Comparison of ENCODE assay signal across 25 mouse cellular contexts in genomic region chr19:3260016-3260415, GRCm38 (mm10). TPM values are rescaled to one million over a fixed set of nuclear protein-coding genes. Genes with fewer than 3 reads are reported as not detected.
A peak's percentile ranks its signal among the peaks of the same experiment; 100 is the strongest.
DNase-seq lines count a peak whose midpoint lies in the region; ATAC-seq lines count a peak whose summit lies in the region.
"Had no signal": no experiment of that assay in that cellular context is flagged by ENCODE, and none has a peak within 500 bp of the region (broad histone marks: within the 10 kb centered on the region; RNA-seq: fewer than 3 reads in every experiment).

No protein-coding gene starts in this region.

- H3K9ac ChIP-seq in neural tube, embryonic 15.5 days (replicated peaks): no peak overlapping the region
- H3K9ac ChIP-seq in limb, embryonic 11.5 days (ENCODE audit: low read length): no peak overlapping the region
- H3K9ac ChIP-seq: forebrain, embryonic 13.5 days; heart, embryonic 13.5 days; liver, embryonic 15.5 days; midbrain, embryonic 13.5 days had no signal

- no peak overlapping the region for H3K4me3 ChIP-seq in neural tube, embryonic 15.5 days (replicated peaks)
- H3K4me3 ChIP-seq in limb, embryonic 11.5 days (ENCODE audit: low read depth, low read length): no peak overlapping the region
- H3K4me3 ChIP-seq: erythroblast, embryonic 14.5 days; forebrain, embryonic 13.5 days; heart, embryonic 13.5 days; hindbrain, embryonic 10.5 days; left cerebral cortex, adult 2 months; liver, embryonic 15.5 days; megakaryocyte, embryonic 14.5 days; midbrain, embryonic 13.5 days had no signal

- DNase-seq in gastrocnemius, postnatal 25 days: peak; percentile 4
- DNase-seq in gastrocnemius, adult 18-20 months (ENCODE audit: low spot score): no peak
- DNase-seq in layer of hippocampus, postnatal 10 days (ENCODE audit: low spot score in 2 of 2): peak; percentile 2 to 11
- no peak for DNase-seq in layer of hippocampus, adult 9-10 months (ENCODE audit: low spot score)
- DNase-seq in neural tube, embryonic 10.5 days (ENCODE audit: extremely low spot score, low spot score): peak; percentile 9
- peak; percentile 17 for DNase-seq in limb, embryonic 11.5 days (ENCODE audit: low spot score)
- DNase-seq: adrenal gland, adult 2 months; adrenal gland, postnatal 36 days; cerebellum, adult 18-20 months; cerebellum, postnatal 14 days; gastrocnemius, postnatal 14 days; heart, postnatal 10 days; kidney, adult 8-10 months; kidney, postnatal 10 days had no signal

- 97% methylated on average over 8 of the region's 8 CpGs for WGBS in neural tube, embryonic 15.5 days
- 97% methylated on average over 8 of the region's 8 CpGs for WGBS in limb, embryonic 11.5 days

- no peak overlapping the region for H3K4me2 ChIP-seq in neural tube, embryonic 15.5 days
- no peak overlapping the region for H3K4me2 ChIP-seq in limb, embryonic 11.5 days (ENCODE audit: low read depth, severe bottlenecking)
- H3K4me2 ChIP-seq: forebrain, embryonic 13.5 days; heart, embryonic 13.5 days; liver, embryonic 15.5 days; midbrain, embryonic 13.5 days had no signal

- peaks cover 47% of the 10 kb centered on the region for H3K36me3 ChIP-seq in neural tube, embryonic 15.5 days
- peaks cover 20% of the 10 kb centered on the region; the same call in 1 of the 2 replicates for H3K36me3 ChIP-seq in limb, embryonic 11.5 days (ENCODE audit: control insufficient read depth, insufficient read depth, low read length)

- no peaks in the 10 kb centered on the region for H3K27me3 ChIP-seq in neural tube, embryonic 15.5 days (replicated peaks)
- H3K27me3 ChIP-seq in limb, embryonic 11.5 days (ENCODE audit: control insufficient read depth, insufficient read depth, low read length): no peaks in the 10 kb centered on the region
- H3K27me3 ChIP-seq: forebrain, embryonic 13.5 days; heart, embryonic 13.5 days; liver, embryonic 15.5 days; megakaryocyte, embryonic 14.5 days; midbrain, embryonic 13.5 days had no signal

- ATAC-seq in neural tube, embryonic 15.5 days (ENCODE audit: low FRiP score): no peak
- ATAC-seq in limb, embryonic 11.5 days (ENCODE audit: insufficient number of reproducible peaks, low FRiP score, low TSS enrichment, low read depth): no peak
- ATAC-seq: activated CD4-positive, CD25-positive, alpha-beta regulatory T cell, adult 4 months; forebrain, embryonic 13.5 days; hindbrain, embryonic 16.5 days; midbrain, embryonic 13.5 days had no signal

- H3K4me1 ChIP-seq in neural tube, embryonic 15.5 days: no peaks in the 10 kb centered on the region
- H3K4me1 ChIP-seq in limb, embryonic 11.5 days (ENCODE audit: control insufficient read depth, insufficient read depth, low read length): no peaks in the 10 kb centered on the region
- H3K4me1 ChIP-seq: forebrain, embryonic 13.5 days; heart, embryonic 13.5 days; hindbrain, embryonic 10.5 days; liver, embryonic 15.5 days; megakaryocyte, embryonic 14.5 days; midbrain, embryonic 13.5 days had no signal

- no peaks in the 10 kb centered on the region for H3K9me3 ChIP-seq in neural tube, embryonic 15.5 days (replicated peaks)
- H3K9me3 ChIP-seq in limb, embryonic 11.5 days (ENCODE audit: control insufficient read depth, low read length): no peaks in the 10 kb centered on the region
- H3K9me3 ChIP-seq: forebrain, embryonic 13.5 days; heart, embryonic 13.5 days; liver, embryonic 15.5 days; megakaryocyte, embryonic 14.5 days; midbrain, embryonic 13.5 days had no signal

- no peak overlapping the region for H3K27ac ChIP-seq in neural tube, embryonic 15.5 days (replicated peaks)
- H3K27ac ChIP-seq in limb, embryonic 11.5 days (replicated peaks; ENCODE audit: low read depth, low read length): no peak overlapping the region
- H3K27ac ChIP-seq: forebrain, embryonic 13.5 days; heart, embryonic 13.5 days; hindbrain, embryonic 10.5 days; left cerebral cortex, adult 2 months; liver, embryonic 15.5 days; midbrain, embryonic 13.5 days had no signal

RNA-seq across cellular contexts. Expression of gene Mrpl21, which starts 22.7 kb away (rescaled TPM):
- 10 to 100 TPM; 57.9 to 63.2 TPM for total RNA-seq in gastrocnemius, postnatal 25 days (2021)
- total RNA-seq in gastrocnemius, adult 18-20 months (2021): 10 to 100 TPM; 57.3 to 65.9 TPM
- 10 to 100 TPM; 55.1 to 55.7 TPM for total RNA-seq in layer of hippocampus, postnatal 10 days (2021)
- polyA plus RNA-seq in neural tube, embryonic 15.5 days (2015; fragmentation: Nextera tagmentation; extraction: Ambion mirVana): 103 and 105 TPM in 2 replicates
- polyA plus RNA-seq in limb, embryonic 11.5 days (2014; fragmentation: Nextera tagmentation; extraction: Ambion mirVana): 155 TPM in 2 replicates

RNA-seq across cellular contexts. Expression of gene Ighmbp2, which starts 22.8 kb away (rescaled TPM):
- total RNA-seq in gastrocnemius, postnatal 25 days (2021): 1 to 10 TPM; 3.0 to 3.1 TPM
- 1 to 10 TPM; 4.1 to 4.5 TPM for total RNA-seq in gastrocnemius, adult 18-20 months (2021)
- total RNA-seq in layer of hippocampus, postnatal 10 days (2021): 10 to 100 TPM; 12.4 to 12.6 TPM
- polyA plus RNA-seq in neural tube, embryonic 15.5 days (2015; fragmentation: Nextera tagmentation; extraction: Ambion mirVana): 10.6 and 10.7 TPM in 2 replicates
- polyA plus RNA-seq in limb, embryonic 11.5 days (2014; fragmentation: Nextera tagmentation; extraction: Ambion mirVana): 9.1 and 9.5 TPM in 2 replicates

Comparison
In these comparisons a context has a peak if more than half of its experiments do, and no peak if none do; other contexts are left out.
1. DNase-seq: peak in gastrocnemius, postnatal 25 days (single experiment), layer of hippocampus, postnatal 10 days (2 of 2), neural tube, embryonic 10.5 days (single experiment) and limb, embryonic 11.5 days (single experiment); none in gastrocnemius, adult 18-20 months (single experiment) and layer of hippocampus, adult 9-10 months (single experiment).